Mouse (Mus musculus) naive thymus-derived CD4-positive, alpha-beta T cell, adult 2 months (primary cell): ENCODE results near the gene Vdr.

Experiments used
- DNase-seq: peaks from one replicate; pipeline ENCODE4 v3.0.0-alpha.2; 2011; ENCODE audit warnings: low read depth

Gene Vdr

DNA sequence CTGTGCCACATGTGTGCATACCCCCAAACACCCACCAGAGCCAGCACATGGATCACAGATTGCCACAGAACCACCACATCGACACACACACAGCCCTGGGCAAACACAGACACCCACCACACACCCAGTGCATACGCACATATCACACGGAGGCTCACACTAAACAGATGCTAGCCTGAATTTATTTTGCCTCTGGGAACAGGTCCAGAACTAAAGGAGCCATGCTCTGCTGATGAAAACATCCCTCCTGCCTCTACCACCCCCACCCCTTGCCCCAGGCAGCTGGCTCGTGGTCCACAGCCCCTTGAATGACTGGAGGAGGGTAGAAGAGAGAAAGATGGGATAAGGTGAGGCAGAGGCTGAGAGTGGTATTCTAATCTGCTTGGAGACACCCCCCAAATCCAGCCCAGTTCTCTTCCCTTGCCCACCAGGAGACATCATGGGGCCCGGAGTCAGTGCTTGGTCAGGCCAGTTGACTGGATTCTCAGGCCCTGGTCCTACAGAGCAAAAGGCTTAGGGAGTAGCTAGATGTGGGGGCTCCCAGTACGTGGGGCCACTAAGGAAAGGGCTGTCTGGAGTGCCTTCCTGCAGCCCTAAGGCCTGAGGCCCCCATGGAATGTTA, 82.1 kb downstream of the Vdr start:
- peak; percentile 20 for DNase-seq

DNA sequence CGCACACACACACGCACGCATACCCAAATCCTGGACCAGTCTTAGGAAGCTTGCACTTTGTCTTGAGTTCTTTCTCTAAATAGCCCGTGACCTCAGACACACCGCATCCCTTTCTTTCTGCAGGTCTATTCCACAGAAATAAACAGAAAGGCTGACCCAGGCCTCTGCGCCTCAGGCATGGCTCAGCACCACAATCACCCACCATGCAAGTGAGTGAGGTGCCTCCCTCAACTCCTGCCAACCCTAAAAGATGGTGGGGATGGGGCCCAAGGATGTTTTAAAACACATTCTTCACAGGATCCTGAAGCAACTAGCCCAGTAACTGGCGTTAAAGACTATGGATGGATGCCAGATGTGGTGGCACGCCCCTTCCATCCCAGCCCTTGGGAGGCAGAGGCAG, 83.0 kb downstream of the Vdr start:
- peak; percentile 18 for DNase-seq

DNA sequence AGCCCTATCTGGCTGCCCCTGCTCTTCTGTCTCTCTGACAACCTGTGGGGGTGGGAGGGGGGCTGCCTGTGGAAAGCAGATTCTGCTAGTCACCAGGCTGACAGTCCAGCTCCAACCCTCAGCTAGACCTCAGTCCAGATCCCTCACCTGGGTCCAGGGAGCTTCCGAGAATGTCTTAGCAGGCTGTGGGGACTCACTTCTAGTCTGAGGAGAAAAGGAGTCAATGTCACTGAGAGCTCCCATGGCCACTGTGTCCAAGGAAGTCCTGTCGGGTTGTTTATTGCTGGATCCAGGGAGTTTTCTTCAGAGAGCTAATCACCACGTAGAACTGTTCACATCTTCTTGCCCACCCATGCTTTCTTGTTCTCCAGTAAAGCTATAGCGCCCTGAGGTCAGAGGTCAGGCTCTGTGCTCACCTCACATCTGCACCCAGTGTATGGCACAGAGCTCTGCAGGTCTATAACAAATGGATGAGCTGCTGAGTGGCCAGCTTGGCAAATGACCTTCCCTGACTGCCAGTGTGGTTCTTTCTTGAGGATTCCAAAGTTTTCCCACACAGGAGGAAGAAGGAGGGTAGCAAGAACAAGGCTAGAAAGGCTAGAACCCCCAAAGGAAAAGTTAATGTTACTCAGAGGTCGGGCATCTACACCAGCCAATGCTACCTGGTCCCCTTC, 83.7 kb downstream of the Vdr start:
- peak; percentile 15 for DNase-seq

- peak; percentile 15 for DNase-seq
These were observed 84.4 kb downstream of the Vdr start for GRCm38 (mm10) chr15:97825941-97826587.

DNA sequence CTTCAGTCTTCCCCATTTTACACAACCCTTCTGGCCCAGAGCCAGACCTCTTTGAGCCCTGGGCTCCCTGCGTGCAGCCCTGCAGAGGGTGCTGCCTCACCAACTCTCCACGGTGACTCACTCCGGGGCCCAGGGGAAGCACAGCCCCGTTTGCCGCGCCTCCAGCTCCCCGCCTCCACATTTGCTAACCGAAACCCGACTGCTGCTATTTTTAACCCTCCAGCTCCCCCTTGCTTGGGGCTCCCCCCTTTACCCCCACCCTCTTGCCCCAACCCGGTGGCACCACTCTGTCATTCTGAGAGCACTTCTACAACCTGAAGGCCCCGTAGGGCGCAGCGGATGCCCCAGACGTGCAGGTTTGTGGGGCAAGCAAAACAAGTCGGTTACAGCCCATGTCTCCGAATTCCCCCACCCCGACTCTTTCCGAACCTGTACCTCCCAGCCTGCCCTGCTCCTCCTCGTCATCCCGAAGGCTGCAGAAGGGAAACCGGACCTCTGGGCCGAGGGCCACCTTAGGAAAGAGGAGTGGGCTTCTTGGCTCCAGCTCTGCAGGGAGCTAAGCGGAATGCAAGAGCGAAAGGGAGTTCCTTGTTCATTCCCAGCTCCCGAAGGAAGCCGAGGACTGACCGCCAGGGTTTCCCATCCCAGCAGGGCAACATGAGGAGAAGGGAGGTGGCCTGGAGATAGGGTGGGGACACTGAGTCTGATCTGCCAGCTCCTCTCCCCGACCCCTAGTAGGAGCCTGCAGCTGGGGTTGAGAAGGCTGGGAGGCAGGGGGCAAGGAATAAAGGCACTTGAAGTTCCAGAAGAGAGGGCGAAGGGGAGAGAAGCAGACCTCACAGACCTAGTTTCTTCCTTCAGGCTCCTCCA, 85.1 kb downstream of the Vdr start:
- peak; percentile 94 for DNase-seq

- DNase-seq: no peak
These were observed 86.4 kb downstream of the Vdr start for GRCm38 (mm10) chr15:97824042-97824441.

DNA sequence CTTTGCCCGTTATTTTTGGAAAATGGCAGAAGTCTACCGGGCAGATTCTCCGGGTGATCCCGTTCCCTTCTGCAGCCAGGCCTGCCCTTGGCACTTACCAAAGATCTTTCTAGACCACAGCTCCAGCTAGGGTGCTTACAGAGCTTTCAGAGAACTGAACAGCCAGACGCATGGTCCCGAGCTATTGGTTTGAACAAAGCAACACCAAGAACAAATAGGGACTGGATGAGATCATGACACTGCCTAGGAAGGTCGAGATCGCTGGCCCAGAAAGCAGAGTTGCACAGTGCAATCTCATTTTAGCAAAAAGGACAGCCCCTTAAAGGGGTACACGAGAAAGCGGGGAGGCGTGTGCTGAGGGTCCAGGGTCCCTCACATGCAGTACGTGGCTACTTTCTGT, 87.0 kb downstream of the Vdr start:
- no peak for DNase-seq

GRCm38 (mm10) chr15:97822545-97823228, 87.7 kb downstream of the Vdr start:
- peak; percentile 42 for DNase-seq

DNA sequence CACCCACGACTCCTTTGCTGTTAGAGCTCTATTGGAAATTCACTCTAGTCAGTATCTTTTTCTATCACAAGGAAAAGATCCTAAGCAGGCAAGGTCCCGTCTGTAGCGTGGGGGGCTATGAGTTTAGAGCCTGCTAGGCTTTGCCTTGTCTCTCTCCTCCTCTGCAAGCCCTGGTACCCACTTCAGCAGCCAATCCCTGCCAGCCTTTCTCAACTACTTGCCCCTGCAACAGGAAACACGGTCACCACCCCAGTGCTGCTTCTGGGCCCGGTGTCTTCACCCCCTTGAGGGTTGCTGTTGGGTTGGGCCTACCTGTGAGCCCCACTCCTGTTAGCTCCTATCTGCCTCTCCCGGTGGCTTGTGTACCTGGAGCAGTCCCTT, 88.5 kb downstream of the Vdr start:
- no peak for DNase-seq

- peak; percentile 79 for DNase-seq
These were observed 89.0 kb downstream of the Vdr start for GRCm38 (mm10) chr15:97821321-97821982.

DNA sequence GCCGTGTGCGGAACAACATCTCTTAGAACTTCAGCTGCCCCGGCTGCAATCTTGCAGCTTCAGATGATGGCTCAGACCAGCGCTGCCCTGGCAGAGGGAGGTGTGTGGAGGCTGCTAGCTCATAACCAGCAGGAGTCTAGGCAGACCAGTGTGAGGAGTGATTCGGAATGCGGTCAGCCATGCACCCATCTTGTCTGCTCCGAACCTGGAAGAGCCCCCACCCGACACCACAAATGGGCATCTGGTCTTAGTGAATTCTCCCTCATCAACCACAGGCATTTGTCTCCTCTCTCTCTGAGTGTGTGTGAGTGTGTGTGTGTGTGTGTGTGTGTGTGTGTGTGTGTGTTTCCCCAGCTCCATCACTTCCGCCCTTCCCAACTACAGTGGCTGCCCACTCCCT, 90.5 kb downstream of the Vdr start:
- DNase-seq: no peak

DNA sequence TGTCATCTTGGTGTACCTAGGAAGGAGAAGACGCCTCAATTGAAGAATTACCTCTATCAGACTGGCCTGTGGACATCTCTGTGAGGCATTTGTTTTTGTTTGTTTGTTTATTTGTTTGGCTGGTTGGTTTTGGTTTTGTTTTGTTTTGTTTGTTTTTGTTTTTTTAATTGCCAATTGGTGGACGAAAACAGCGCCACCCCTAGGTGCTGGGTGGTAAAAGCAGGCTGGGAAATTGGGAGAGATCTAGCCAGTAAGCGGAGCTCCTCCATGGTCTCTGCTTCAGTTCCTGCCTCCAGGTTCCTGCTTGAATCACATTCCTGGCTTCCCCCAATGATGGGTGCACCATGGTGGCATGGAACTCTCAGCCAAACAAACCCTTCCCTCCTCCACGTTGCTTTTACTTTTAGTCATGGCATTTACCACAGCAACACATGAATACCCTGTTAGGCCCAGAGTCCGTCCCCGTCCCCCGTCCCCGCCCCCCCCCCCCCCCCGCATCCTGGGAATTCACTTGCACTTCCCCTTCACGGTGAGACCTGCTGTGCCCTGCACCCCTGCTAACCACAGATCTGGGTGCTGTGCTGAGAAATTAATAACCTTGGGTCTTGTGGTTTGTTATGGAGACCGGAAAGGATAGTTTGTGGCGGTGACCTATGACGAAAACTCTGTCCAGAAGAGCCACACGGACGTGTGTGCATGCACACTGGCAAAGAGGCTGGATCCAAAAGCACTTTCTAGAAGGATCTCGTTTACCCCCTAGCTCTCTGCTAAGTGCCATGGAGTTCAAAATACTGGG, 94.0 kb downstream of the Vdr start:
- DNase-seq: no peak

GRCm38 (mm10) chr15:97815254-97815653, 95.2 kb downstream of the Vdr start:
- DNase-seq: no peak

DNA sequence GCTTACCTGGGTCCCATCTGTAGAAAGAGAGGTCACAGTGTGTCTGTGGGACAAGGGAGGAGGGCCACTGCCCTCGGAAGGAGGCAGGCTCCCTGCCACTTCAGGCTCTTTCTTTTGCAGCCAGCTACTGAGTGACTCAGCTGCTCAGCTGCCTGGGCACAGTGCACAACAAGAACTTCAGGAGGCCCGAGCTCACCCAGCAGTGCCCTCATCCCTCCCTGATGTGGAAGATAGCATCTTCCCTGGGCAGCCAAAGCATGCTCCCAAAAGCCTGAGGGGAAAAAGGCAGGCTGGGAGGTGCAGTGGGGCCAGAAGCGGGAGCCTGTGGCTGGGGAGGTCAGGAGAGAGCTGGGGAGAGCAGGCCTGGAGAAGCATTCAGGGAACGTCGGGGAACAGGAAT, 95.7 kb downstream of the Vdr start:
- DNase-seq: no peak

DNA sequence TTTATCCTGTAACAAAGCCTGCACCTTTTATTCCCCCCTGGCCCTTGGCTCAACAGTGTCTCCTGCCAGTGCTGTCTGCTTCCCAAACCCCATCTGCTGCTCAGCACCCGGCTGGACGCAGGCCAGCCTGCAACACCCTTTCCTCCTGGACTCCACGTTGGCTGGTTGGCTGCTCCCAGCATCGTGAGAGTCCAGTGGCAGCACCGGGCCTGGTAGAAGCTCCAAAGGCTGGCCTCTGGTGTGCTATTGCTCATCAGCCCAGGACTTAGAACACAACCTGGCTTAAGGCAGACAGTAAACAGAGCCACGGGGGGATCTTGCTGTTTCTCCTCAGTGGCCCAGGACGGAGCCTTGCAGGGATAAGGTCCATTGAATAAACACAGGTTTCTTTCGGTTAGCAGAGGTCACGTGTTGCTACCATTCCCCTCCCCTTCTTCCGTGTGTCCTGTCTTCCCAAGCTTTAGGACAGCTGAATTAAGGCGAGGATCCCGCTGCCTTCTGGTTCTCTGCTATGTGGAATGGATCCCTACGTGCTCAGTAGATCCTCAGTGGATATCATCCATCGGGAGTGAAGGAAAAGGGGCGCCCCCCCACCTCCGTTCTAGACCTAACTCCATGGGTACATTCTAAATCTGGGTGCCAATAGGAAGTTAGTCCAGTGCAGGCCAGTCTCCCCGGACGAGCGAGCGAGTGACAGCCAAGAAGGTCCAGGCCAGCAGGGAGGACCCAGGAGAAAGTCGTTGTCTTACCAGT, 96.8 kb downstream of the Vdr start:
- no peak for DNase-seq

DNA sequence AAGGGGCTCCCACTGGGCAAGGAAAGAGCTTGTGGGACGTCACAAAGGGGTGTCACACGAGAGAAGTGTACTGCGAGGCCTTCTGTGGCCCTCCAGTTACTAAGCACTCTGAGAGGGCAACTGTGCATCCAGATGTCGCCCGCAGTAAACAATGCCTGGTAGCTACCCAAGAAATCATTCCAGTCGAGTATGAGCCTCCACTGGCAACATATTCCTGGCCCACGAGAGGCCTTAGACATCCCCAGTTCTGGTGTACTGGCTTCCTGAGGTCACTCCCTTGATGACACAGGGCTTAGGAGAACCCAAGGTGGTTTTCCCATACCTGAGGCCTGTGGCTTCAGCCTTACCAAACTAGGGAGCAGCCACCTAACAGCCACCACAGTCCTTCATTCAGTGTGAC, 97.6 kb downstream of the Vdr start:
- no peak for DNase-seq

DNA sequence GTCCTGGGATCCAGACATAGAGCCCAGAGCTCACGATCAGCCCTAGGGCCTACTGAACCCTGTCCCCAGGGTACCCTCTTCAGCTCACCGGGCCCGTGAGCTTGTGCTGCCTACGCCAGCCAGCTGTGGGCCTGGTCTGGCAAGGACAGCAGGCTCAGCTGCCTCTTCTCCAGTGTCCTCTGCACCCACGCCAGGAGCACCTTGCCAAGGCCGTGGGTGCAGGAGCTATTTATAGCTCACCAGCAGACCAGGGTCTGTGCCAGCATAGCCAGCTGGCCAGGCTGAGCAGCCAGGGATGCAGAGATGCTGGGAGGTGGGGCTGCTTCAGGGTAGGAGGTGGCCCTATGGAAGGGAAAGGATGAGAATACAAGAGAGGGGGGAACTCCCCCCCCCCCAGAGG, 98.3 kb downstream of the Vdr start:
- DNase-seq: no peak

GRCm38 (mm10) chr15:97811307-97811706, 99.1 kb downstream of the Vdr start:
- DNase-seq: no peak

DNA sequence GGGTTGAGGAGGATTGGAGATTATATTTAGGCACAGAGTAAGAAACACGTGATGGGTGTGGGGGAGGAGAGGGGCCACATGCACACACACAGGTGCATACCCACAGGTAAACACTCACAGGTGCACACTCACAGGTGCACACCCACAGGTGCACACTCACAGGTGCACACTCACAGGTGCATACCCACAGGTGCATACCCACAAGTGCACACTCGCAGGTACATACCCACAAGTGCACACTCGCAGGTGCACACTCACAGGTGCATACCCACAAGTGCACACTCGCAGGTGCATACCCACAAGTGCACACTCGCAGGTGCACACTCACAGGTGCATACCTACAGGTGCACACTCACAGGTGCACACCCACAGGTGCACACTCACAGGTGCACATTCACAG, 100.0 kb downstream of the Vdr start:
- no peak for DNase-seq

DNA sequence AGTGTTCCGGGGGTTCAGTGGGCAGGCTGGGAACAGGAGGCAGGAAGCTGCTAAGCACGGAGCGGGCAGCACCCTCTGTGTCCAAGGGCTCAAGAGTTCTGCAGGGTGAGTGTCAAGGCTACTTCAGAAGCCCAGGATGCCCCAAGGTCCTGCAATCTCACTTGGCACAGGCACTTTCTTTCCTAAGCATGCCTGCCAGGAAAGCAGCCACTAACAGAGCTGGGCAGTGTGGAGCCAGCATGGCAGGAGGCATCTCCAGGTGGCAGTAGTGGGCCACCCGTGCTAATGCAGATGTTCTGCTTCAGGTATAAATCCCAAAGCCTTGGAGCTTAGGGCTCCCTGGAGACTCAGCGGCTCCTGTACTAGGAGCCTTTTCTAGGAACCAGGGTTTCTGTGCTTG, 100.5 kb downstream of the Vdr start:
- no peak for DNase-seq
